Mouse (Mus musculus) neural tube, embryonic 10.5 days (tissue): Measurements from ENCODE around the gene Hs3st4.

Experiments used
- DNase-seq: peaks from one replicate; pipeline ENCODE4 v3.0.0-alpha.2; 2017; ENCODE audit warnings: low spot score; ENCODE audit errors: extremely low spot score

Gene Hs3st4

GRCm38 (mm10) chr7:124136133-124136532 is 153.5 kb downstream of the Hs3st4 start:
- no peak for DNase-seq

DNA sequence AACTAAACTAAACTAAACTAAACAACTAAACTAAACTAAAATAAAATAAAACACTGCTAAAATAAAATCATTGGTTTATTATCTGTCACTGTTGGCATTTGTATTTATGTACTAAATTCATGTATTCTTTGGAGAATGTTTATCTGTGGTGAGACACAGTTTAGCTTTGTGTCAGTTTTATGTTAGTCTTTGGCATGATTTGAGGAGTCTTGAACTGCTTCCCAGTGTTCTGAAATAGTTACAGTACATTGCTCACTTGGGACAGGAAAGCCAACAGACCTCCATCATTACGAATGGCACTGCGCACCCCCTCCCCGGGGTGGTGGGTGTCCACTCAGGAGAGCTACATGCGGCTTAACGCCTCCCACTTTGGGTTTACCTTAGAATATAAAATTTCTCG is 158.6 kb downstream of the Hs3st4 start:
- DNase-seq: no peak

GRCm38 (mm10) chr7:124150901-124151300 is 168.2 kb downstream of the Hs3st4 start:
- no peak for DNase-seq

GRCm38 (mm10) chr7:124163301-124163700 is 180.6 kb downstream of the Hs3st4 start:
- DNase-seq: no peak

- DNase-seq: no peak
Measured at GRCm38 (mm10) chr7:124166229-124166628, 183.6 kb downstream of the Hs3st4 start.

DNA sequence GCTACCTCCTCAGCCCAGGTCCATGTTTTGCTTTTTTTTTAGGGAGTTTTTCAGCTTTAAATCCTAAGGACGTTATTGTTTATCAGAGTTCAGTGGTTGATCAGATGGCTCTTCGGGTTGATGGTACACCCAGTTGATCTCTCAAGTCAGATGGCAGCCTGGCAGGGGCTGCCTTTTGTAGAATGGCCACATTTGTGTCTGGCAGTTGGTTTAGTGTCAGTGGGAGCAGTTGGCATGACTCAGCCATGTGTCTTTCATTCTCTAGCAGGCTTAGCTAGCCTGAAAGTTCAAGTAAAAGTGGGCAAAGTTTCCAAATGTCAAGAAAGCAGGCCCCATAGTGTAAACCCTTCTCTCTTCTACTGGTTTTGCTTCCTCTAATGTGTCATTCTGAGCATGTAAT is 186.1 kb downstream of the Hs3st4 start:
- DNase-seq: no peak

DNA sequence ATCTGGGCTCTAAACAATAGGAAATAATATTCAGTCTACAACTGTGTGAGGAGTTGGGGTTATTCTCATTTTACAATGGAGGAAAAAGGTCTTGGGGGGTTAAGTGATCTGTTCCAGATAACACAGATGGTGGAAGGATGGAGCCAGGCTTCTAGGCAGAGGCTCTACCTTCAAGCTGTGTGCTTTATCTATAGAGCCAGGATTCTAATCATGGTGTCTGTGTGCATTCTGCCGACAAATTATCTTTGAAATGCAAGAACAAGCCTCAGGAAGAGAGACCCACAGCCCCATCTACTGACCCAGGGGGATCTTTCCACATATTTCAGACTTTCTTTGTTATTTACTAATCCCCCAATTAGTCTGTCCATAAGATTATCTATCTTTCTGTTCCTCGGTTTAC is 187.3 kb downstream of the Hs3st4 start:
- DNase-seq: no peak

DNA sequence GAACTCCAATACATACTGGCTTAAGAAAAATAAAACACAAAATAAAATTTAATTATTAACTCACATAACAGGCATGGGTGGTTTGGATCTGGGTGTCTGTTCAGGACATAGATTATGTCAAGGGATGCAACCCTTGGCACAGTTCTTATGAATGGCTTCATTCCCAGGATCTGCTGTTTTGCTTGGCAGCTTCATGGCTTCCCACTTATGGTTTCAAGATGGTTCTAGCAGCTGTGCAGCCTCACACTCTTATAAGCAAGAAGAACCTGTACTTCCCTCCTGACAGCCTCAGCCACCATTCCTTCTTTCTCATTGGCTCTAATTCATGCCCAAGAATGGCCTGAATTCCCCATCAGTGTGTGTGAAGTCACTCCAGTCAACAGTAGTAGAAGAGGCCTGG is 189.3 kb downstream of the Hs3st4 start:
- DNase-seq: no peak

DNA sequence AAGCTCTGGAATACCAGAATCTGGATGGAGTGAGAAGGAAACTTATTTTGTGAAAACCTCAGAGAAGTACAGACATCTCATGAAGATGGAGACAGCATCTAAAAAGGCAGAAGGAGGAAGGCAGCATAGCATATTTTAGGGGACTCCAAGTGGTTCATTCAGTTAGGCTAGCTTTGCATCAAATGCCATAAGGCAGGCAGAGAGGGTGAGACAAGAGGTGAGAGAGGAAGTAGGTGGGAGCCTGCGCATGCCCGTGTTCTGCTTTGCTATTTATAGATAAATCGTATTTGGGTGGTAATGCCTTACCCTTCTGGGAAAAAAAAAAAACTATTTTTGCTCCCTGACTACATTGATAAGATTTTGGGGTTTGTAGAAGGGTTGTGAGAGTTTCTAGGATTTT is 198.3 kb downstream of the Hs3st4 start:
- no peak for DNase-seq

GRCm38 (mm10) chr7:124184693-124185092 is 202.0 kb downstream of the Hs3st4 start:
- no peak for DNase-seq

- peak; percentile 15 for DNase-seq
Measured at GRCm38 (mm10) chr7:124198811-124199570, 216.3 kb downstream of the Hs3st4 start.

DNA sequence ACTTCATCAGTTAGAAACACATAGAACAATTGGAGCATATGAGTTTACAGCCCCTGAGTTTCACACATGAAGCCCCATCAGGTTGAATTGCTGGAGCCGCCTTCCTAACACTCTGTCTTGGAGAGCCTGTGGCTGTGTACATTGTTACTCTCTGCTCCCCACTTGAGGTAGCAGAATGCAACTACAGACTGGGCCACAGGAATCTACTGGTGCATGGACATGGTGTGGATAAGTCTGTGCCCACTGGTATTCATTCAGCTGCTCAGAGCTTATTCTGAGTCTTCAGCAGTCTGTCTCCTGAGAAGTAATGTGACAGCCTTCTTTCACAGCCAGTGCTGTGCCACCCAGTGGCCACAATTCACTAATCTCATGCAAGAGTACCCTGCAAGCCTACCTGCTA is 234.3 kb downstream of the Hs3st4 start:
- no peak for DNase-seq

GRCm38 (mm10) chr7:124220556-124220955 is 237.9 kb downstream of the Hs3st4 start:
- no peak for DNase-seq

- no peak for DNase-seq
Measured at GRCm38 (mm10) chr7:124237896-124238670, 255.4 kb downstream of the Hs3st4 start.

DNA sequence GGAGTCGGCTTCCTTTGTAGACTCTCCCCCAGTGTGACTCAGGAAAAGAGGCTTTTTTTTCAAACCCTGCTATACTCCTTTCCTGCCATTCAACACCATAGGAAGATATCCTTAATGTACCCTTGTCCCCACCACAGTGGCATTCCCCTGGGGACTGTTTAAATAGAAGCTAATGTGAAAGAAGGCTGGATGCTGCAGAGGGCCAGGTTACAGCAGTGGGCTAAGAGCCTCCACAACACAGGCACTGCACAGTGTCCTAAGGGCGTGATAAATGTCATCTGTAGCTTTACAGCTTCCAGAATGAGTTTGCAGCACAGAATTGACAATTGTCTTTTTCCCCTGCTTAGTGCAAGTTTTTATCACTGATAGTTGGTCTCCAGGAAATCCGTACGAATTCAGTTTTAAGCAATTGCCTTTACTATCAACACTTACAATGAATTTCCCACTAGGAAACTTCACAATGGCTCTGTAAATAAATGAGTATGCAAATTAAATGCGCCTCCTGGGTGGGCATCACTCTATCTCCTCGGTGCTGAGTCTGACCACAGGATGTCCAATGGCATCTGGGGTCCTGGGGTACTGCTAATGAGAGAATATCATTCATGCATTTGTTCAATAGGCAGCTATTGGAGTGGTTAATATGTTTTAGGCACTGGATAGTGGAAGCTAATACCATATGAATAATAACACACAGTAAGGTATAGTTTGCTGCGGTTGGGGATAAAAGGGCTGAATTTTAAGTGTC is 257.4 kb downstream of the Hs3st4 start:
- no peak for DNase-seq

DNA sequence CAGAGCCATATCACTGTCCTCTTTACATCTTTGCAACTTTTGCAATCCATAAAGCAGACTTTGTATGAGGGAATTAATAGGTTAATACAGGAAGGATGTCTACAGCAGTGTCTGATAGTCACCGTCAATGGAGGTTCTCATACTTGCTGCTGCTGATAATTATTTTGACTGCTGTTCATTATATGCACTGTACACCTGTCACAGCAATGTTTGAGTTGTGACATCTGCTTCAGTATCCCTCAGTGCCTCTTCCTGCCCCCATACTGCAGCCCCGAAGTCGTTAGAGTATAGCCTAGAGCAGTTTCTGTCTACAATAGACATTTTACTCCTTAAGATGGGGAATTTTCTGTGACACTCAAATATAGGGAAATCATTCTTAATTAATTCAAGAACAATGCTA is 267.2 kb downstream of the Hs3st4 start:
- DNase-seq: no peak

- no peak for DNase-seq
Measured at GRCm38 (mm10) chr7:124250566-124250965, 267.9 kb downstream of the Hs3st4 start.

DNA sequence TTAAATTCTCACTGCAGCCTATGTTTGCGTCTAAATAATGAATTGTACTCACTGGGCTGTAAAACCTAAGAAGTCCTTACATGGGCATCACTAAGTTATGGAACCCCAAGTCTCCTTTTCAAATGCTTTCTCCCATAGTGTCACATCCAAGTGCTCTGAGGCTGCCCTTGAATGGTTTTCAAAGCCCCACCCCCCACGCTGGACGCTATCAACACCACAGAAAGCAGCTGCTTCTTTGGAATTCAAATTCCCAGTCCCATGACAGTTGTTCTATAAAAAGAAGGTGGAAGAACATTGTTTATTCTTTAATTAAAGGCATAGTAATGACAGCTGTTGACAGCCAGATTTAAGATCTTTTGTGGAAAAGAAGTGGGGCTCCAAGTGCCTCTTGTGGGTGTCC is 275.8 kb downstream of the Hs3st4 start:
- no peak for DNase-seq

DNA sequence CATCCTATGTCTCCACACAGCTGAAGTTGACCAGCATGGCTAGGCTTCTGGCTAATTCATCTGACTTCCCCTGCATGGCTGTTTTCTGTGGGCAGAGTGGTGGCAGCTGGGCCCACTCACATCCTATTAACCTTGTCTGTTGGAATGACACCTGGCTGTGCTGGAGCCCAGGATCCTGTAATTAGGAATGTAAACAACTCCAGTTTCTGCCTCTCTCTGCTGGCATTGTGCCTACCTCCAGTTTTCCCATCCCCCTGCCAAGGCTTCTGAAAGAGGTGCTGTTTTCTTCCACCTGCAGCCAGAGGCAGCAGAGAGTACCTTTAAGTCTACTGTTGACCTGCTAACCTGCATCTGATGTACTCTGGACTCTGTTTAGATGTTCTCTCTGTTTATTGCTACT is 288.1 kb downstream of the Hs3st4 start:
- no peak for DNase-seq

DNA sequence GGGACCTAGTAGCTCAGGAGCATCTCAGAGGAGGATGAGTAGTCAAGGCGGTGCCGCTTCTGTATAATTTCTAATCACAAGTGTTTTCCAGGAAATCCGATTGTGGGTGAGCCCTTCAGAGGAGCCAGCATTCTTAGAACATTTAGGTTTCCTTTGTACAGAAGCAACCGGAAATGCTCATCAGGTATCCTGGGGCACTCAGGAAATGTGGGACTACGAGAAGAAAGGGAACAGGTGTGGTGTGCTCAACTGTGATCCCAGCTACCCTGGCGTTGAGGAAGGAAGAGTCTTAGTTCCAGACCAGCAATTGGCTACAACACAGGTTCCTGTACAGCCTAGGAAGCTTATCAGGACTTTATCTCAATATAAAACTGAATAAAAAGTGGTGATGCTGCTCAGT is 307.2 kb downstream of the Hs3st4 start:
- DNase-seq: no peak

DNA sequence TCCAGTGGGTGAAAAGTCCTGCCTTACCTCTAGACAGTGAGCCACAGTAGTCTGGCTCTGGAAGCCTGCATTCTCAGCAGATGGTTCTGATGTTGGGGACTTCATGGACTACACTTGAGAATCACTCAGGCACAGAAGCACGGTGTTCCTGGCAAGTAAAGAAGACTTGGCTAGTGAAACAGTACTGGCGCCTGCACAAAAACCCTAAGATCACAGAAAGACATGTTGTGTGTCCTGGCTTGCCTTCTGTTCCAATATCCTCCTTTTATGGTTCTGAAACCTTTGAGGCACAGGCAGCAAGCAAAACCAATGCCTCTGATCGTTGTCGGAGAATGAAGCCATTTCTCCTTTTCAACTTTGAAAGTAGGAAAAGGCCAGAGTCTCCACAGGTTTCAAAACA is 336.8 kb downstream of the Hs3st4 start:
- no peak for DNase-seq

GRCm38 (mm10) chr7:124335635-124336034 is 353.0 kb downstream of the Hs3st4 start:
- DNase-seq: peak; percentile 13
